Mouse (Mus musculus): ENCODE results near the gene Aars. TPM values are rescaled to one million over a fixed set of nuclear protein-coding genes. Genes with fewer than 3 reads are reported as not detected.

Gene Aars
- total and polyA plus RNA-seq, 3 experiments = 19.4 to 38.1 (median 31.9) TPM

- WGBS = 32% methylated on average over 2 of the region's 2 CpGs
- intact Hi-C loops (cut with DNase I) = no loop called here
- no peak overlapping the region for H3K27ac ChIP-seq
Observed at GRCm38 (mm10) chr8:111044003-111044734, 11.2 kb downstream of the Aars start.

GRCm38 (mm10) chr8:111048694-111049093, 15.8 kb downstream of the Aars start:
- Histone ChIP-seq H3K79me2 (replicated peaks; ENCODE audit: control insufficient read depth, insufficient read depth, low read length) (no peaks in the 10 kb centered on the region), H3K36me3 (ENCODE audit: control insufficient read depth, insufficient read depth, low read length) (no peaks in the 10 kb centered on the region), H3K4me1 (ENCODE audit: control insufficient read depth, insufficient read depth, low read length) (no peaks in the 10 kb centered on the region), H3K4me3 (no peak overlapping the region), H3K9ac (ENCODE audit: low read depth, low read length) (no peak overlapping the region), H3K27me3 (ENCODE audit: control insufficient read depth, insufficient read depth, low read length) (no peaks in the 10 kb centered on the region), H3K27ac (no peak overlapping the region)
- no peak for DNase-seq
- TF ChIP-seq CTCF (IDR thresholded peaks at IDR 0.05) (peak; percentile 31; the same call in 1 of the 2 replicates), POLR2A (IDR thresholded peaks at IDR 0.05; ENCODE audit: insufficient read depth, low read depth, low read length) (no peak), EP300 (IDR thresholded peaks at IDR 0.05; ENCODE audit: insufficient read depth, low read depth, low read length) (no peak)
- WGBS = 96% methylated on average over 2 of the region's 2 CpGs
- intact Hi-C loops (cut with DNase I) = no loop called here

More at GRCm38 (mm10) chr8:111044003-111044734, 11.2 kb downstream of the Aars start:
- Histone ChIP-seq H3K27me3 (ENCODE audit: control insufficient read depth, insufficient read depth, low read length) (no peaks in the 10 kb centered on the region), H3K4me1 (ENCODE audit: control insufficient read depth, insufficient read depth, low read length) (no peaks in the 10 kb centered on the region), H3K79me2 (replicated peaks; ENCODE audit: control insufficient read depth, insufficient read depth, low read length) (no peaks in the 10 kb centered on the region), H3K9ac (ENCODE audit: low read depth, low read length) (no peak overlapping the region), H3K4me3 (no peak overlapping the region), H3K36me3 (ENCODE audit: control insufficient read depth, insufficient read depth, low read length) (no peaks in the 10 kb centered on the region)
- no peak for DNase-seq
- TF ChIP-seq EP300 (IDR thresholded peaks at IDR 0.05; ENCODE audit: insufficient read depth, low read depth, low read length) (no peak), CTCF (IDR thresholded peaks at IDR 0.05) (peak; percentile 37)

- WGBS = 95% methylated on average over 7 of the region's 7 CpGs
Observed at GRCm38 (mm10) chr8:111049106-111049505, 16.2 kb downstream of the Aars start.

GRCm38 (mm10) chr8:111053827-111054518, 21.0 kb downstream of the Aars start:
- 76% methylated on average over 12 of the region's 12 CpGs for WGBS
- intact Hi-C loops (cut with DNase I) = no loop called here
- Histone ChIP-seq H3K36me3 (ENCODE audit: control insufficient read depth, insufficient read depth, low read length) (no peaks in the 10 kb centered on the region), H3K79me2 (replicated peaks; ENCODE audit: control insufficient read depth, insufficient read depth, low read length) (no peaks in the 10 kb centered on the region), H3K27ac (no peak overlapping the region), H3K4me3 (no peak overlapping the region), H3K4me1 (ENCODE audit: control insufficient read depth, insufficient read depth, low read length) (no peaks in the 10 kb centered on the region), H3K9ac (ENCODE audit: low read depth, low read length) (no peak overlapping the region), H3K27me3 (ENCODE audit: control insufficient read depth, insufficient read depth, low read length) (no peaks in the 10 kb centered on the region)
- TF ChIP-seq POLR2A (IDR thresholded peaks at IDR 0.05; ENCODE audit: insufficient read depth, low read depth, low read length) (no peak), CTCF (IDR thresholded peaks at IDR 0.05) (no peak)
- peak; percentile 38 to 43 for DNase-seq

More at GRCm38 (mm10) chr8:111049106-111049505, 16.2 kb downstream of the Aars start:
- Histone ChIP-seq H3K27me3 (ENCODE audit: control insufficient read depth, insufficient read depth, low read length) (no peaks in the 10 kb centered on the region), H3K27ac (no peak overlapping the region), H3K36me3 (ENCODE audit: control insufficient read depth, insufficient read depth, low read length) (no peaks in the 10 kb centered on the region), H3K4me3 (no peak overlapping the region), H3K4me1 (ENCODE audit: control insufficient read depth, insufficient read depth, low read length) (no peaks in the 10 kb centered on the region), H3K9ac (ENCODE audit: low read depth, low read length) (no peak overlapping the region), H3K79me2 (replicated peaks; ENCODE audit: control insufficient read depth, insufficient read depth, low read length) (no peaks in the 10 kb centered on the region)
- no peak for TF ChIP-seq EP300 (IDR thresholded peaks at IDR 0.05; ENCODE audit: insufficient read depth, low read depth, low read length)
- TF ChIP-seq POLR2A (IDR thresholded peaks at IDR 0.05; ENCODE audit: insufficient read depth, low read depth, low read length) = no peak
- TF ChIP-seq CTCF (IDR thresholded peaks at IDR 0.05) = no peak
- DNase-seq = no peak
- intact Hi-C loops (cut with DNase I) = no loop called here

GRCm38 (mm10) chr8:111055031-111055634, 22.2 kb downstream of the Aars start:
- 82% methylated on average over 17 of the region's 17 CpGs for WGBS
- Histone ChIP-seq H3K4me3 (no peak overlapping the region), H3K27ac (no peak overlapping the region), H3K9ac (ENCODE audit: low read depth, low read length) (no peak overlapping the region), H3K27me3 (ENCODE audit: control insufficient read depth, insufficient read depth, low read length) (no peaks in the 10 kb centered on the region), H3K79me2 (replicated peaks; ENCODE audit: control insufficient read depth, insufficient read depth, low read length) (no peaks in the 10 kb centered on the region), H3K36me3 (ENCODE audit: control insufficient read depth, insufficient read depth, low read length) (no peaks in the 10 kb centered on the region), H3K4me1 (ENCODE audit: control insufficient read depth, insufficient read depth, low read length) (no peaks in the 10 kb centered on the region)
- intact Hi-C loops (cut with DNase I) = no loop called here
- no peak for DNase-seq
- TF ChIP-seq POLR2A (IDR thresholded peaks at IDR 0.05; ENCODE audit: insufficient read depth, low read depth, low read length) (no peak), CTCF (IDR thresholded peaks at IDR 0.05) (no peak), EP300 (IDR thresholded peaks at IDR 0.05; ENCODE audit: insufficient read depth, low read depth, low read length) (no peak)

Measured in heart, adult 2 months (tissue).